Mouse (Mus musculus) neural tube, embryonic 15.5 days (tissue): Measurements from ENCODE around the gene Pdcd6. TPM values are rescaled to one million over a fixed set of nuclear protein-coding genes. Genes with fewer than 3 reads are reported as not detected.

Source experiments
- ATAC-seq: fragments of 200-750 bp; cut with Nextera tagmentation; 2 replicates; pipeline ENCODE4 v1.8.0; 2017; ENCODE audit warnings: mild to moderate bottlenecking, moderate TSS enrichment, moderate library complexity; ENCODE audit not compliant: low FRiP score
- H3K27ac ChIP-seq: fragments of 300-500 bp; sonication (generic); replicated peaks from 2 replicates; pipeline ENCODE4 v1.5.1; 2015; ENCODE audit warnings: mild to moderate bottlenecking, inconsistent platforms
- H3K27me3 ChIP-seq: fragments of 300-500 bp; sonication (generic); replicated peaks from 2 replicates; pipeline ENCODE4 v1.6.1; 2015; ENCODE audit warnings: inconsistent platforms
- H3K36me3 ChIP-seq: fragments of 300-500 bp; sonication (generic); 2 replicates; pipeline ENCODE4 v1.6.1; 2015; ENCODE audit warnings: inconsistent platforms
- H3K4me1 ChIP-seq: fragments of 300-500 bp; sonication (generic); 2 replicates; pipeline ENCODE4 v1.6.1; 2015; ENCODE audit warnings: inconsistent platforms
- H3K4me2 ChIP-seq: fragments of 300-500 bp; sonication (generic); 2 replicates; pipeline ENCODE4 v1.6.1; 2015; ENCODE audit warnings: inconsistent platforms, mild to moderate bottlenecking, moderate library complexity
- H3K4me3 ChIP-seq: fragments of 300-500 bp; sonication (generic); replicated peaks from 2 replicates; pipeline ENCODE4 v1.5.1; 2015; ENCODE audit warnings: mild to moderate bottlenecking, inconsistent platforms
- H3K9ac ChIP-seq: fragments of 300-500 bp; sonication (generic); replicated peaks from 2 replicates; pipeline ENCODE4 v1.6.1; 2015; ENCODE audit warnings: mild to moderate bottlenecking, inconsistent platforms
- H3K9me3 ChIP-seq: fragments of 300-500 bp; sonication (generic); replicated peaks from 2 replicates; pipeline ENCODE4 v1.6.1; 2016; ENCODE audit warnings: inconsistent platforms
- WGBS: fragments of 180-500 bp; shearing (Covaris S2); methylation state at CpG from one replicate; pipeline ENCODE4 v1.1.7; 2015; ENCODE audit warnings: mixed read lengths; 5-methylcytosine and 5-hydroxymethylcytosine counted together
- polyA plus RNA-seq: library from polyadenylated mRNA; unstranded; fragments of >200 nt; fragmentation: Nextera tagmentation; extraction: Ambion mirVana; gene quantifications from 2 replicates; pipeline ENCODE4 v1.2.1, GENCODE M21; 2015

Pdcd6 gene
- 112 and 118 TPM in 2 replicates for polyA plus RNA-seq

- peak; percentile 99 for ATAC-seq
- peak within 1 kb of the TSS; percentile 87 for H3K9ac ChIP-seq
- no peaks in the 10 kb centered on the region for H3K9me3 ChIP-seq
- H3K4me2 ChIP-seq, result peak within 1 kb of the TSS; percentile 73
- peaks cover 20% of the 10 kb centered on the region for H3K4me1 ChIP-seq
- peak within 1 kb of the TSS; percentile 74 for H3K27ac ChIP-seq
- H3K36me3 ChIP-seq, result peaks cover 35% of the 10 kb centered on the region
- H3K27me3 ChIP-seq, result no peaks in the 10 kb centered on the region
- under 1% methylated on average over 36 of the region's 36 CpGs for WGBS
- peak within 1 kb of the TSS; percentile 95 for H3K4me3 ChIP-seq
These were observed at the start of gene Pdcd6 for GRCm38 (mm10) chr13:74317170-74317849. Pdcd6 (minus strand) TSS chr13:74317580.

DNA sequence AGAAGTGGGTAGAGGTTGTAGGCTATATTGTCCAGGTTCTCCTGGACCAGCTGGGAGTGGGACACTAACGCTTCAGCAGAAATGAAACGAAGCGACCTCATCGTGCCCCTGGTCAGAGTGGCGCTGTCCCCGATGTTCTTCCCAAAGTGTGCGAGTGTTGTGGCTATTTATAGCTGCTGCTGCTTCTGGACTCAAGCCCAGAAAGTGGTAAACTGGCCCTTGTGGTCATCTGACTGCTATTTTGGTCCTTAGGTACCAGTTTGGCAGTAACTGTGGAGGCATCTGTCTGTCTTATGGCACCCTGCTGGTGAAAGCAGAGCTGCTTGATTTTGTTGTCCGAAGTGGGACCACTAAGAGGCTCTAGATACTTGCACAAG, 46.5 kb upstream of the Pdcd6 start, which contains the start of gene Lrrc14b:
Gene Lrrc14b, minus strand, starts transcription at position 147 of the 377 bp plus-strand sequence.
- H3K27me3 ChIP-seq, result no peaks in the 10 kb centered on the region
- ATAC-seq, result no peak
- no peak within 1 kb of the TSS for H3K4me2 ChIP-seq
- no peaks in the 10 kb centered on the region for H3K9me3 ChIP-seq
- no peak within 1 kb of the TSS for H3K9ac ChIP-seq
- peaks cover 27% of the 10 kb centered on the region for H3K36me3 ChIP-seq
- 74% methylated on average over 8 of the region's 8 CpGs for WGBS
- H3K27ac ChIP-seq, result no peak within 1 kb of the TSS
- H3K4me3 ChIP-seq, result no peak within 1 kb of the TSS
- no peaks in the 10 kb centered on the region for H3K4me1 ChIP-seq

GRCm38 (mm10) chr13:74363176-74363858, 45.9 kb upstream of the Pdcd6 start:
- Histone ChIP-seq H3K9ac (no peak overlapping the region), H3K4me1 (no peaks in the 10 kb centered on the region), H3K27me3 (no peaks in the 10 kb centered on the region), H3K4me2 (no peak overlapping the region), H3K4me3 (no peak overlapping the region), H3K27ac (no peak overlapping the region), H3K36me3 (peaks cover 32% of the 10 kb centered on the region), H3K9me3 (no peaks in the 10 kb centered on the region)
- WGBS, result 93% methylated on average over 13 of the region's 13 CpGs
- ATAC-seq, result peak; percentile 26; the same call in 1 of the 2 replicates

DNA sequence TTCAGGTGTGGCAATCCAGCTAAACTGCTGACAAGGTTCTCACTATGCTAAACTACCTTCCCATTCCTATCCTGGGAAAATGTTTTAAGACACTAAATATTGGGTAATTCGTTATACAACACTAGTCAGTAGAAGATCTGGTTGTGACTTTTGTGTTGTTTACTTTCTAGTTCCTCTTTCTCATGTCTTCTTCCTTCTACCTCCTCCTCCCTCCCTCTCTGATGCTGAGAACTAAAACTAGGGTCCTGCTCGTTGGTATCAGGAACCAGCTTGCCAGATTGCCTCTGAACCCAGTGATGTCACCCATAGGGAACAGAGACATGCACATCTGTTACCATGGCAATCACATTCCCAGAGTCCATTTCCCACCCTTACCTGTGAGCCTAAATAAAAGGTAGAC, 44.8 kb upstream of the Pdcd6 start:
- 74% methylated on average over 2 of the region's 2 CpGs for WGBS
- no peak overlapping the region for H3K9ac ChIP-seq
- H3K9me3 ChIP-seq, result no peaks in the 10 kb centered on the region
- no peak overlapping the region for H3K4me3 ChIP-seq
- H3K4me2 ChIP-seq, result no peak overlapping the region
- H3K36me3 ChIP-seq, result peaks cover 41% of the 10 kb centered on the region
- no peak for ATAC-seq
- H3K4me1 ChIP-seq, result no peaks in the 10 kb centered on the region
- H3K27me3 ChIP-seq, result no peaks in the 10 kb centered on the region
- no peak overlapping the region for H3K27ac ChIP-seq

DNA sequence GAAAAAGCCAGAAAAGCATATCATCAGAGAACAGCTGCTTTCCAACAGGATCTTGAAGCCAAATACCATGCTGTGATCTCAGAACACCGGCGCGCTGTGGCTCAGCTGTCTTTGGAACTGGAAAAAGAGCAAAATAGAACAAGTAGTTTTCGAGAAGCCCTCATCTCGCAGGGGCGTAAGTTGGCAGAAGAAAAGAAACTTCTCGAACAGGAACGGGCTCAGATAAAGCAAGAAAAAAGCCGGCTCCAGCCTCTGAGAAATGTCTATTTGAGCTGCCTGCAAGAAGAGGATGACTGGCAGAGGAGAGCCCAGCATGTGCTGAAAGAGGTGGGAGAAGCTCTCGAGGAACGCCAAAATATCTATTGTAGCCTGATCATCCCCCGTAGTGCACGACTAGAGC, 39.1 kb upstream of the Pdcd6 start:
- H3K27me3 ChIP-seq, result no peaks in the 10 kb centered on the region
- no peak overlapping the region for H3K4me2 ChIP-seq
- no peak for ATAC-seq
- no peak overlapping the region for H3K9ac ChIP-seq
- no peak overlapping the region for H3K4me3 ChIP-seq
- H3K4me1 ChIP-seq, result no peaks in the 10 kb centered on the region
- no peaks in the 10 kb centered on the region for H3K9me3 ChIP-seq
- 96% methylated on average over 13 of the region's 13 CpGs for WGBS
- H3K27ac ChIP-seq, result no peak overlapping the region
- peaks cover 68% of the 10 kb centered on the region for H3K36me3 ChIP-seq

DNA sequence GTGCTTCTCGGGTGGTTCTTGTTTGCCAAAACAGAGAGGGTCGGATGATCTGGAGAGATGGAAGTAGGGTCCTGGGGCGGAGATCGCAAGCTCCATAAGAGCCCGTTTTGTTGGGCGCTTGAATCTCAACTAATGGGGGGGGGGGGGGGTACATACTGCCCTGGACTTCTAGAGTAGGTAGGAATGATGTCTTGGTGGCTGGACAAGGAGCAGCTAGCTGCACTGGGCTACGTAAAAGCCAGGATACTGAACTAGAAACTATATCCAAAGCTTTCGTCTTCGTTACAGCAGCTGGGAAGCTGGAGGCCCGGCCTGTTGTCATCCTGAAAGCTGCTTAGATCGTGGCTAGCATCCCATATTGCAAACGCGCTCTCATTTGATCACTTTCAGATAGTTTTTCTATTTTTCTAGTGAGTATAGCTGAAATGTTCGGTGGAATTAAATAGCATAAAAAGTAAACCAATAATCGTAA, 33.1 kb upstream of the Pdcd6 start:
- WGBS, result 2% methylated on average over 15 of the region's 15 CpGs
- Histone ChIP-seq H3K27ac (peak overlapping the region; percentile 86), H3K4me2 (peak overlapping the region; percentile 66), H3K9me3 (no peaks in the 10 kb centered on the region), H3K9ac (peak overlapping the region; percentile 82), H3K4me3 (peak overlapping the region; percentile 91), H3K4me1 (peaks cover 19% of the 10 kb centered on the region), H3K36me3 (peaks cover 17% of the 10 kb centered on the region; the same call in 1 of the 2 replicates), H3K27me3 (no peaks in the 10 kb centered on the region)
- peak; percentile 74 for ATAC-seq

- Histone ChIP-seq H3K4me2 (peak within 1 kb of the TSS; percentile 66), H3K27ac (peak within 1 kb of the TSS; percentile 86), H3K4me1 (peaks cover 19% of the 10 kb centered on the region), H3K9me3 (no peaks in the 10 kb centered on the region), H3K9ac (peak within 1 kb of the TSS; percentile 82), H3K4me3 (peak within 1 kb of the TSS; percentile 91), H3K36me3 (peaks cover 17% of the 10 kb centered on the region; the same call in 1 of the 2 replicates), H3K27me3 (no peaks in the 10 kb centered on the region)
- peak; percentile 98 for ATAC-seq
- WGBS, result 2% methylated on average over 57 of the region's 57 CpGs
These were observed 32.4 kb upstream of the Pdcd6 start, which contains the start of the genes Sdha and Ccdc127 for GRCm38 (mm10) chr13:74349566-74350434. Sdha (minus strand) TSS chr13:74350280. Ccdc127 (plus strand) TSS chr13:74350309.

DNA sequence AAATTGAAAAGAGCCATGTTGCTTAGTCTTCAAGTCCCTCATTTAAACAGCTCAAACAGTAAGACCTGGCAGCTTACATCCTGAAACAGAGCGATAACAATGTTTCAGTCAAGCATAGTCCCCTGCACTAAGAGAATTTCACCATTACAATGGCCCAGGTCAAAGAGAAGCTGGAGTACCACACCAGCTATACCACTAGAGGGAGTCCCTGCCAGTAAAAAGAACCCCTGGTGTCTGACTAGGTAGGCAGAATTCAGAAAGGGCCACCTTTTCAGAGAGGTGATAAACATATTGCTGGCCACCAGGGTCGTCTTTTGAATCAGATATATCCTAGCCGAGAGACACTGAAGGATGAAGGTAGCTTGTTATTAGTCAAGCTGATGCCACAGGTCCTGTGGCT, 23.7 kb upstream of the Pdcd6 start:
- H3K4me3 ChIP-seq, result no peak overlapping the region
- no peak overlapping the region for H3K27ac ChIP-seq
- 62% methylated on average over 3 of the region's 3 CpGs for WGBS
- ATAC-seq, result peak; percentile 57; the same call in 1 of the 2 replicates
- no peaks in the 10 kb centered on the region for H3K4me1 ChIP-seq
- peaks cover 65% of the 10 kb centered on the region for H3K36me3 ChIP-seq
- no peaks in the 10 kb centered on the region for H3K9me3 ChIP-seq
- H3K9ac ChIP-seq, result no peak overlapping the region
- no peaks in the 10 kb centered on the region for H3K27me3 ChIP-seq
- no peak overlapping the region for H3K4me2 ChIP-seq

DNA sequence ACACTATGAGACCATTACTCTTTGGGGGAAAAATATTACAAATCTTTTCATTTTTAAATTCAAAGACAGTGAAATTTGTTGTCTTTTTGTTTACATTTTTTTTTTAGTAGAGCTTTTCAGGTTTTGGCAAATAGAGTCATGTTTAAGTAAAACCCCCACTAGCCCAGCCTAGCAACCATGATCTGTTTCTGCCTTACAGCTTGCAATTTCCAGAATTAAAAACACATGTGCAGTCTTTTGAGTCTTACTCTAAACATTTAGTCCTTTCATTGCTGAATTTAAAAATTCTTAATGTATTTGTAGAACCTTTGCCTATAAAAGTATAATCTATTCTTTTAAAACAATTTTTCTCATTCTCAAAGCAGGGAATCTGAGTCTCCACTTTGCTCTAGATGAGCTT, 11.9 kb upstream of the Pdcd6 start:
- Histone ChIP-seq H3K4me1 (no peaks in the 10 kb centered on the region), H3K9me3 (no peaks in the 10 kb centered on the region), H3K27ac (no peak overlapping the region), H3K27me3 (no peaks in the 10 kb centered on the region), H3K9ac (no peak overlapping the region), H3K36me3 (peaks cover 69% of the 10 kb centered on the region), H3K4me2 (no peak overlapping the region), H3K4me3 (no peak overlapping the region)
- no peak for ATAC-seq

GRCm38 (mm10) chr13:74316789-74317169, 601 bp downstream of the Pdcd6 start:
- peaks cover 30% of the 10 kb centered on the region for H3K36me3 ChIP-seq
- 3% methylated on average over 15 of the region's 15 CpGs for WGBS
- H3K9ac ChIP-seq, result peak overlapping the region; percentile 87
- no peak; the same call in 1 of the 2 replicates for ATAC-seq
- peak overlapping the region; percentile 74 for H3K27ac ChIP-seq
- H3K4me1 ChIP-seq, result peaks cover 20% of the 10 kb centered on the region
- peak overlapping the region; percentile 73 for H3K4me2 ChIP-seq
- H3K9me3 ChIP-seq, result no peaks in the 10 kb centered on the region
- H3K4me3 ChIP-seq, result peak overlapping the region; percentile 95
- no peaks in the 10 kb centered on the region for H3K27me3 ChIP-seq

GRCm38 (mm10) chr13:74316386-74316785, 994 bp downstream of the Pdcd6 start:
- Histone ChIP-seq H3K27ac (peak overlapping the region; percentile 74; the same call in 1 of the 2 replicates), H3K4me1 (peaks cover 20% of the 10 kb centered on the region), H3K36me3 (peaks cover 31% of the 10 kb centered on the region), H3K9ac (peak overlapping the region; percentile 87), H3K9me3 (no peaks in the 10 kb centered on the region), H3K4me2 (peak overlapping the region; percentile 73), H3K4me3 (peak overlapping the region; percentile 95), H3K27me3 (no peaks in the 10 kb centered on the region)
- WGBS, result 30% methylated on average over 4 of the region's 4 CpGs
- ATAC-seq, result no peak
